Mouse (Mus musculus): ENCODE measurements around the gene Ceacam1. TPM values are rescaled to one million over a fixed set of nuclear protein-coding genes. Genes with fewer than 3 reads are reported as not detected.
"Not testable (repeated sequence)": the region's sequence is repeated elsewhere in the genome, so short reads cannot be mapped to it uniquely, and the experiment has no call there.

The Ceacam1 gene
- total RNA-seq, 2 experiments from 2014 or later: 2.0 to 3.0 TPM

GRCm38 (mm10) chr7:25449913-25450890 is 27.2 kb downstream of the Ceacam1 start:
- intact Hi-C loops (cut with DNase I): no loop called here
- no peak for DNase-seq (ENCODE audit: low spot score in 2 of 2)

DNA sequence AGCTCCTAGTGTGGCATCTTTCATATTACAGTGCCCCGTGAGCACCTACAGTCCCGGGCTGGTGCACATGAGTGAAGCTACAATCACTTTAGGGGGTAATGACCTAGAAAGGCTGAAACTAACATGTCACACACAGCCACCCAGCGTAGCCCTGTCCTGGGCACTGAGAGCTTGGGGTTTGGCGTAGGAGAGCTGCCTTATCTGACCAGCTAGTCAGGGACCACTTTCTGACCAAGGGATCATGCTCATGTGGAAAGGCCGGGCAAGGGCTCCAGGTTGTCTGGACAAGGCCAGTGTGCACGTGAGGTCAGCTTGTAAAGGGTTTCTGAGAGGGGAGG is 36.6 kb downstream of the Ceacam1 start:
- intact Hi-C loops (cut with DNase I): no loop called here
- no peak for DNase-seq (ENCODE audit: low spot score in 2 of 2)

DNA sequence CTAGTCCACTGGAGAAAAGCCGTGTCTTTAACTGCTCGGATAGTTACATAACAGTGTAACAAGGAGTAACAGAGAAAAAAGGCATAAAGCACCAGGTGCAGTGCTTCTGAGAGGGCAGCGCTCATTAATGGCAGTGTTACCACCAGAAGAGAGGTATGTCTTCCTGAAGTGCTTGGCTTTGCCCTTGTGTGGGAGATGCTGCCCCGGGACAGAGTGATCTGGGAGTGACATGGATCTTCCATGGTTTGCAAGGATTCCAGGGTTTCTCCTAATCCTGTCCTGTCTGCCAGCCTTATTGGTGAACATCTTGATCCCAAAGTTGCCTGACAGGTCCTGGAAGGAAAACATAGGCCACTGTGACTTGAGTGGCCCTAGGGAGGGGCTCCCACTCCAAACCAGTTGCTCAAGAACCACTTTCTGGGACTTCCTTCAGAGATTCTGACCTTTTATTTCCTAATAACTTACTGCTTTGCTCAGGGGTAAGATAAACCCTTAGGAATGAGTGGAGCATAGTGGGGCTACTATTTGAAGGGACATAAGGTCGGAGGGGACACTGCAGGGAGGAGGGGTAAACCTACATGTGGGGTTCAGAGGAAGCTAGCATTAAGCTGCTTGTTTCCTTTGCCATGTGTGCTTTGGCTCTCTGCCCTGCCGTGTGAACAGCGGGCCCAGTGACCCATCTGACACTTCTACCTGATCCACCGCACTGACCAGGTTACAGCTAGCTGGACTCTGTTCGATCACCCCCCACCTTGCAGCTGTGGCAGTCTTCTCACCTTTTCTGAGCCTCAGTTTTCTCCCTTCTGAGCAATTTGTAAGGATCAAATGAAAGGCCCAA is 37.2 kb downstream of the Ceacam1 start:
- DNase-seq (ENCODE audit: low spot score in 2 of 2): no peak
- intact Hi-C loops (cut with DNase I): no loop called here

- intact Hi-C loops (cut with DNase I): no loop called here
- no peak for DNase-seq (ENCODE audit: low spot score in 2 of 2)
Observed at GRCm38 (mm10) chr7:25439124-25439822, 38.1 kb downstream of the Ceacam1 start.

GRCm38 (mm10) chr7:25436704-25437103 is 40.7 kb downstream of the Ceacam1 start:
- intact Hi-C loops (cut with DNase I): no loop called here
- DNase-seq (ENCODE audit: low spot score in 2 of 2): no peak

GRCm38 (mm10) chr7:25436226-25436625 is 41.2 kb downstream of the Ceacam1 start:
- DNase-seq (ENCODE audit: low spot score in 2 of 2): no peak
- intact Hi-C loops (cut with DNase I): no loop called here

- no peak for DNase-seq (ENCODE audit: low spot score in 2 of 2)
- intact Hi-C loops (cut with DNase I): no loop called here
Observed at GRCm38 (mm10) chr7:25435546-25435851, 41.9 kb downstream of the Ceacam1 start.

GRCm38 (mm10) chr7:25434654-25435545 is 42.5 kb downstream of the Ceacam1 start:
- DNase-seq (ENCODE audit: low spot score in 2 of 2): no peak
- intact Hi-C loops (cut with DNase I): no loop called here

- DNase-seq (ENCODE audit: low spot score in 2 of 2): no peak
Observed at GRCm38 (mm10) chr7:25433781-25434560, 43.4 kb downstream of the Ceacam1 start.

DNA sequence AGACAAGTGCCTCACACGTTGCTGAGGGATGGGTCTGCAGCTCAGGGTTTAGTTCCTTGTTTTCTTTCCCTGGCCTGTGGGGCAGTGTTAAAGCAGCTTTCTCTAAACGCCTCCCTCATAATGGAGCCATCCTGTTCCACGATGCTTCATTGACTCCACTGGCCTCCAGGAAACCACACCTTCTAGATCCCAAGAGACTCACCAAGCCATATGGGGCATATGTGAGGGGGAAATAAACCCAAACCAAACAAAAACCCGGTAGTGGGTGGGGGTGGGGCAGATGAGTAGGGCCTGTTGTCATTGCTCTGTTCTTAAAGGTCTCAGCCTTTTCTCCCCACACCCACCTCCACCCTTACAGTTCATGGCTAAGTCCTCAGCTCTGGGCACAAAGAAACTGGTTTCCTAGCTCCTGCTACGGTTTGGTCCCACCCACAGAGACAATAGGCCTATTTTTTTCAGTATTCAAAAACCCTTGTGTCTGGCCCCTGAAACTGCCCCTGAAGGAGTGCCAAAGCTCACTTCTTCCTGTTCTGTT is 44.3 kb downstream of the Ceacam1 start:
- intact Hi-C loops (cut with DNase I): no loop called here
- no peak for DNase-seq (ENCODE audit: low spot score in 2 of 2)

More at GRCm38 (mm10) chr7:25433781-25434560, 43.4 kb downstream of the Ceacam1 start:
- intact Hi-C loops (cut with DNase I): no loop called here

- intact Hi-C loops (cut with DNase I): no loop called here
- DNase-seq (ENCODE audit: low spot score in 2 of 2): no peak
Observed at GRCm38 (mm10) chr7:25432381-25432780, 45.0 kb downstream of the Ceacam1 start.

DNA sequence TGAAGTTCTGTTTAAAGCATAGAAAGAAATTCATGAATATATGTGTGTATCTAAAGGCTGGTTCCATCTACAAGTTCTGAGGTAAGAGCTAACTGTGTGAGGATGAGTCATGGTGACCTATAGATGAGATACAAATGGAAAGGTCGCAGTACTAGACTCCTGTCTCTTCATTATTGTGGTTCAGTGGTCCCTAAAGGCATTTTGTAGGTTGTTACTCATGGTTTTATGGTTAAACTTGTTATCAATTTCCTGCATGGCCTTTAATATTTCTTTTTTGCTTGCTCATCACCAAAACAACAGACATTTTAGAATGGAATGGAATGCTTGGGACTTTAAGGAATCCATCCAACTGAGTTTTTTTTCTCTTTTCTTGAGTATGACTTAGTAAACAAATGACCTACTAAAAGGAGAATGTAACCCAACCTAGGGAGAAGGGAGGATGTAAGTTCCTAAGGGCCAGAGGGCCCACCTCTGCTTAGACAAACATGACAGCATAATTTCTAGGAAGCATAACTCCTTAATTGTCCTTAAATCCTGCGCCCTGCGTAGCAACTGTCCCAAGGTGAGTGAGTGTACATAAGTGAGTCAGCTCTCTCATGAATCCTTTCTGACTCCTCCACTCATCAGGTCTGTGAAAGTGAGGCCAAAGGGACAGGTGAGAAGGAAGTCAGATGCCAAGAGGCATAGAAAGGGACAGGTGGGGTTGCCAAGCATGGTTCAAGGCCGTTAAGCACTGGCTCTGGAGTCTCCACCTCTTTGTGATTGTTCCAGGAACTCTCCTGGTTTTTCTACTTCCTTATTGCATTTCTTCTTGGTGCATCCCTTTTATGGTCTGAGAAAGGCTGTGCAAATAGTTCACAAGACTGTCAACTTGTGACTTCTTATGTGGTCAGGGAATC is 47.3 kb downstream of the Ceacam1 start:
- intact Hi-C loops (cut with DNase I): no loop called here

DNA sequence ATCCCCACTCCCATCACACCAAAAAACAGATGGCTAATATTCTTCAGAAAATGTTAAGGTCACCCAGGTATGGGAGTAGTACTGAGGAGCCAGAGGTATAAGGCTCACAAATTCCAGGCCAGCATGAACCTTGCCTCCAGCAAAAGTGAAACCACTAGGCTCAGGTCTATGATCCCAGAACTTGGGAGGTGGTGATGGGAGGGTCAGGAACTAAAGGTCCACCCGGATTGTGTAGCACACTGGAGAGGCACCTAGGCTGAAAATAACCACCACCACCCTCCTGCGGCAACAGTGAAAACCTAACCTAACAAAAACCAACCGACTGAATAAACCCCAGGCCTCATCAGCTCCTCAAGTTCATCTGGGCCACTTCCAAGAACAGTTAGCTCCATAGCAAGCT is 49.1 kb downstream of the Ceacam1 start:
- intact Hi-C loops (cut with DNase I): no loop called here
- no peak for DNase-seq (ENCODE audit: low spot score in 2 of 2)

More for the DNA sequence above, 47.3 kb downstream of the Ceacam1 start:
- DNase-seq (ENCODE audit: low spot score in 2 of 2): no peak

GRCm38 (mm10) chr7:25427144-25427543 is 50.3 kb downstream of the Ceacam1 start:
- DNase-seq (ENCODE audit: low spot score in 2 of 2): no peak
- intact Hi-C loops (cut with DNase I): no loop called here

DNA sequence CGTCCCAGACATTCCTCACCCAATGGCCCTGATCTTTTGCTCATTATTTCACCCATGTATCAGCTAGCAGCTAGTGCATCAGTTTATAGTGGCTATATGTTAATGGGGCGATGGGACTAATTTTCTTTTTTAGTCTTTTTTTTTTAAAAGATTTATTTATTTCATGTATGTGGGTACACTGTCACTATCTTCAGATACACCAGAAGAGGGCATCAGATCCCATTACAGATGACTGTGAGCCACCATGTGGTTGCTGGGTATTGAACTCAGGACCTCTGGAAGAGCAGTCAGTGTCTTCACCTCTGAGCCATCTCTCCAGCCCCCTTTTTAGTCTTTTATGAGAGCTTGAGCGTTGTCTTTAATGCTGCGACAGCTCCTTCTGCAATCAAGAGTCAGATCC is 51.0 kb downstream of the Ceacam1 start:
- DNase-seq (ENCODE audit: low spot score in 2 of 2); intact Hi-C loops (cut with DNase I): not testable (repeated sequence)

DNA sequence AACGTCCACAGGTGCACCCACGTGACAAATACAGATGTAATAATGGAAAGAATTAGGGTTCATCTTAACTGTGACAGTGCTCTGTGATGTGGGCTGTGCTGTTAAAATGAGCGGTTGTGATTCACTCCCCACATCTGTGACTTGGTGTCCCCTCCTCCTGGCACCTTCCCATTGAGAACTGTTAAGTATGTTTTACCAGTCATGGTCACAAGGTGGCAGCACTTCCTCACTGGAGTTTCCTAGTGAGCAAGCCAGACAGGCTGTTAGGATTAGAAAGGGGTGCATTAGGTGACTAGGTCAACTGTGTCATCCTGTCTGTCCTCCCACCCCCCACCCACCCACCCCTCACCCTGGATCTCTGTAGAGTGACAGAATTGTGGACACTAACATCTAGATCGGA is 53.0 kb downstream of the Ceacam1 start:
- intact Hi-C loops (cut with DNase I): loop anchor here (1.0 to 5.0 kb wide), 3 partner anchors 55 to 176 kb away; no protein-coding TSS in a partner anchor
- DNase-seq (ENCODE audit: low spot score in 2 of 2): peak; percentile 49 to 75

- DNase-seq (ENCODE audit: low spot score in 2 of 2): no peak
- intact Hi-C loops (cut with DNase I): loop anchor here (5.0 kb wide), 1 partner anchor 120 kb away; no protein-coding TSS in a partner anchor
Observed at GRCm38 (mm10) chr7:25422286-25422841, 55.0 kb downstream of the Ceacam1 start.
